Mouse (Mus musculus): Measurements from ENCODE around the gene Eif4a2.

Gene Eif4a2

GRCm38 (mm10) chr16:23106121-23106520, 1.1 kb upstream of the Eif4a2 start:
- no peak for DNase-seq

- DNase-seq: peak; percentile 81
Observed at GRCm38 (mm10) chr16:23107946-23108759, 909 bp downstream of the Eif4a2 start.

- no peak for DNase-seq
Observed at GRCm38 (mm10) chr16:23108943-23109342, 1.7 kb downstream of the Eif4a2 start.

- no peak for DNase-seq
Observed at GRCm38 (mm10) chr16:23109350-23110280, 2.4 kb downstream of the Eif4a2 start.

- DNase-seq: no peak
Observed at GRCm38 (mm10) chr16:23112348-23112747, 5.1 kb downstream of the Eif4a2 start.

- DNase-seq: no peak
Observed at GRCm38 (mm10) chr16:23112861-23113435, 5.7 kb downstream of the Eif4a2 start.

GRCm38 (mm10) chr16:23113903-23114302, 6.7 kb downstream of the Eif4a2 start:
- no peak for DNase-seq

GRCm38 (mm10) chr16:23114339-23115171, 7.3 kb downstream of the Eif4a2 start:
- DNase-seq: no peak

GRCm38 (mm10) chr16:23115486-23115885, 8.2 kb downstream of the Eif4a2 start:
- no peak for DNase-seq

GRCm38 (mm10) chr16:23117173-23117572, 9.9 kb downstream of the Eif4a2 start:
- DNase-seq: no peak

GRCm38 (mm10) chr16:23122446-23122845, 15.2 kb downstream of the Eif4a2 start:
- DNase-seq: no peak

- DNase-seq: no peak
Observed at GRCm38 (mm10) chr16:23123104-23123503, 15.9 kb downstream of the Eif4a2 start.

GRCm38 (mm10) chr16:23124398-23124797, 17.2 kb downstream of the Eif4a2 start:
- no peak for DNase-seq

- DNase-seq: no peak
Observed at GRCm38 (mm10) chr16:23127311-23127672, 20.0 kb downstream of the Eif4a2 start.

GRCm38 (mm10) chr16:23127673-23128375, 20.6 kb downstream of the Eif4a2 start, which contains the start of gene Rfc4:
Rfc4 (minus strand) TSS chr16:23127737.
- DNase-seq: peak; percentile 92

GRCm38 (mm10) chr16:23130303-23130702, 23.1 kb downstream of the Eif4a2 start:
- no peak for DNase-seq

- no peak for DNase-seq
Observed at GRCm38 (mm10) chr16:23132336-23132735, 25.1 kb downstream of the Eif4a2 start.

- no peak for DNase-seq
Observed at GRCm38 (mm10) chr16:23135421-23136149, 28.3 kb downstream of the Eif4a2 start.

GRCm38 (mm10) chr16:23136406-23136970, 29.2 kb downstream of the Eif4a2 start:
- no peak for DNase-seq

- DNase-seq: no peak
Observed at GRCm38 (mm10) chr16:23140911-23141310, 33.7 kb downstream of the Eif4a2 start.

GRCm38 (mm10) chr16:23144326-23144725, 37.1 kb downstream of the Eif4a2 start:
- no peak for DNase-seq
